In genomic region chr7:25816241-25816919, GRCm38 (mm10) we compare ENCODE assay signal across 7 mouse cellular contexts. TPM values are rescaled to one million over a fixed set of nuclear protein-coding genes. Genes with fewer than 3 reads are reported as not detected.
DNase-seq lines count a peak whose midpoint lies in the region; ATAC-seq lines count a peak whose summit lies in the region.

TSS of gene Cyp2s1 (minus strand) at chr7:25816913.

- H3K36me3 ChIP-seq in forebrain, embryonic 14.5 days (ENCODE audit: control insufficient read depth, insufficient read depth, low read length) = no peaks in the 10 kb centered on the region
- H3K36me3 ChIP-seq in lung, embryonic 16.5 days (ENCODE audit: control insufficient read depth, insufficient read depth, low read length) = no peaks in the 10 kb centered on the region

- no peak within 1 kb of the TSS for H3K27ac ChIP-seq in forebrain, embryonic 14.5 days (ENCODE audit: low read depth, low read length)
- 0 out of 2 replicates have a peak within 1 kb of the TSS, but pooled peaks have one; percentile 9 for H3K27ac ChIP-seq in lung, embryonic 16.5 days (ENCODE audit: low read length)

- no peaks in the 10 kb centered on the region for H3K9me3 ChIP-seq in forebrain, embryonic 14.5 days (replicated peaks; ENCODE audit: control insufficient read depth, low read length)
- no peaks in the 10 kb centered on the region for H3K9me3 ChIP-seq in lung, embryonic 16.5 days (ENCODE audit: control insufficient read depth, low read length)

- peak within 1 kb of the TSS; percentile 38 for H3K4me3 ChIP-seq in forebrain, embryonic 14.5 days (ENCODE audit: low read depth, low read length)
- peak within 1 kb of the TSS; percentile 44 for H3K4me3 ChIP-seq in lung, embryonic 16.5 days (ENCODE audit: low read length)

- 1% methylated on average over 40 of the region's 40 CpGs for WGBS in forebrain, embryonic 14.5 days
- WGBS in lung, embryonic 16.5 days = under 1% methylated on average over 40 of the region's 40 CpGs

- peak; percentile 76 for ATAC-seq in CD4-positive, CD25-positive, alpha-beta regulatory T cell, adult 4 months
- 0 out of 2 replicates have a peak, but pooled peaks have one; percentile 34 for ATAC-seq in forebrain, embryonic 14.5 days
- peak; percentile 83 for ATAC-seq in lung, embryonic 16.5 days (ENCODE audit: low read depth)

- H3K9ac ChIP-seq in forebrain, embryonic 14.5 days (ENCODE audit: low read length) = peak within 1 kb of the TSS; percentile 61
- peak within 1 kb of the TSS; percentile 63 for H3K9ac ChIP-seq in lung, embryonic 16.5 days (ENCODE audit: low read length)

- H3K27me3 ChIP-seq in forebrain, embryonic 14.5 days (replicated peaks; ENCODE audit: control insufficient read depth, insufficient read depth, low read length) = 0 out of 2 replicates have a peak, but pooled peaks cover 2% of the 10 kb centered on the region
- peaks cover 23% of the 10 kb centered on the region for H3K27me3 ChIP-seq in lung, embryonic 16.5 days (ENCODE audit: control insufficient read depth, insufficient read depth, low read depth, low read length)

- H3K4me2 ChIP-seq in forebrain, embryonic 14.5 days (ENCODE audit: low read length) = peak within 1 kb of the TSS; percentile 74
- H3K4me2 ChIP-seq in lung, embryonic 16.5 days (ENCODE audit: low read depth, low read length) = peak within 1 kb of the TSS; percentile 73

- H3K4me1 ChIP-seq in forebrain, embryonic 14.5 days (ENCODE audit: control insufficient read depth, insufficient read depth, low read length) = no peaks in the 10 kb centered on the region
- H3K4me1 ChIP-seq in lung, embryonic 16.5 days (replicated peaks; ENCODE audit: control insufficient read depth, insufficient read depth, low read length) = peaks cover 10% of the 10 kb centered on the region

- DNase-seq in MEL-GATA-1-ER (ENCODE audit: extremely low read depth, low read depth) = peak; percentile 27
- no peak for DNase-seq in forebrain, embryonic 14.5 days (ENCODE audit: low spot score)
- peak; percentile 70 for DNase-seq in kidney, adult 9 months
- peak; percentile 38 for DNase-seq in retina, embryonic 14.5 days (ENCODE audit: low spot score)
- DNase-seq in adrenal gland, adult 18-20 months (ENCODE audit: low spot score in 2 of 2) = no peak

RNA-seq across cellular contexts. Expression of gene Cyp2s1, which starts in this region (rescaled TPM):
- 1 to 10 TPM; 2.1 to 3.0 TPM for polyA plus RNA-seq in CD4-positive, CD25-positive, alpha-beta regulatory T cell, adult 4 months (2017; shearing (Covaris generic))
- polyA plus RNA-seq in forebrain, embryonic 14.5 days (2014; fragmentation: Nextera tagmentation; extraction: Ambion mirVana) = 0.95 and 1.1 TPM in 2 replicates
- 18.9 and 21.0 TPM in 2 replicates for polyA plus RNA-seq in lung, embryonic 16.5 days (2015; fragmentation: Nextera tagmentation; extraction: Ambion mirVana)
- total RNA-seq in adrenal gland, adult 18-20 months (2021) = 1 to 10 TPM; 3.4 to 4.3 TPM

Comparison
In these comparisons a context has a peak if more than half of its experiments do, and no peak if none do; other contexts are left out.
1. DNase-seq: peak in MEL-GATA-1-ER (single experiment), kidney, adult 9 months (single experiment) and retina, embryonic 14.5 days (single experiment); none in forebrain, embryonic 14.5 days (single experiment) and adrenal gland, adult 18-20 months (0 of 2).
2. Peak in every context shown above with its lines, with median percentiles within 50 percentile points of each other: ATAC-seq.